Mouse (Mus musculus): ENCODE results near the gene Tjp3.

The Tjp3 gene

GRCm38 (mm10) chr10:81297246-81297645, 5.9 kb upstream of the Tjp3 start:
- no peak for DNase-seq

- DNase-seq, result no peak
These were observed 3.8 kb upstream of the Tjp3 start for GRCm38 (mm10) chr10:81295185-81295584.

GRCm38 (mm10) chr10:81294442-81294841, 3.1 kb upstream of the Tjp3 start:
- no peak for DNase-seq

GRCm38 (mm10) chr10:81293334-81294030, 2.1 kb upstream of the Tjp3 start:
- no peak for DNase-seq

- DNase-seq, result peak; percentile 100
These were observed 1.4 kb upstream of the Tjp3 start, which contains the start of gene Pip5k1c for GRCm38 (mm10) chr10:81292554-81293333. Pip5k1c (plus strand) TSS chr10:81292963.

- DNase-seq, result no peak
These were observed 502 bp downstream of the Tjp3 start for GRCm38 (mm10) chr10:81290698-81291460.

- no peak for DNase-seq
These were observed 1.6 kb downstream of the Tjp3 start for GRCm38 (mm10) chr10:81289811-81290210.

- DNase-seq, result no peak
These were observed 2.1 kb downstream of the Tjp3 start for GRCm38 (mm10) chr10:81289278-81289677.

- no peak for DNase-seq
These were observed 2.8 kb downstream of the Tjp3 start for GRCm38 (mm10) chr10:81288601-81289000.

- no peak for DNase-seq
These were observed 3.7 kb downstream of the Tjp3 start for GRCm38 (mm10) chr10:81287513-81288157.

GRCm38 (mm10) chr10:81286586-81286985, 4.8 kb downstream of the Tjp3 start:
- DNase-seq, result no peak

- DNase-seq, result peak; percentile 68
These were observed 5.5 kb downstream of the Tjp3 start for GRCm38 (mm10) chr10:81285694-81286450.

GRCm38 (mm10) chr10:81284719-81285118, 6.7 kb downstream of the Tjp3 start:
- no peak for DNase-seq

- DNase-seq, result no peak
These were observed 7.2 kb downstream of the Tjp3 start for GRCm38 (mm10) chr10:81284189-81284588.

- no peak for DNase-seq
These were observed 11.9 kb downstream of the Tjp3 start for GRCm38 (mm10) chr10:81279496-81279895.

- no peak for DNase-seq
These were observed 13.7 kb downstream of the Tjp3 start for GRCm38 (mm10) chr10:81277676-81278075.

- DNase-seq, result no peak
These were observed 17.5 kb downstream of the Tjp3 start for GRCm38 (mm10) chr10:81273842-81274241.

- DNase-seq, result no peak
These were observed 19.0 kb downstream of the Tjp3 start for GRCm38 (mm10) chr10:81272356-81272755.

GRCm38 (mm10) chr10:81268643-81269412, 22.6 kb downstream of the Tjp3 start:
- DNase-seq, result no peak

- peak; percentile 93 for DNase-seq
These were observed 23.3 kb downstream of the Tjp3 start for GRCm38 (mm10) chr10:81268056-81268455.

Measured in layer of hippocampus, adult 9-11 months (tissue).